Mouse (Mus musculus) kidney, adult 2 months (tissue): ENCODE measurements at regions not wholly inside any gene's neighbourhood (a gene's known extent, or its start where the extent isn't known, plus 50 kb on each side); places are given as distances from the start of the nearest gene placed in this dataset.

Experiments used
- CTCF ChIP-seq: fragments of 200-500 bp; conservative IDR thresholded peaks from 2 replicates; pipeline ENCODE4 v1.5.1; 2011; ENCODE audit warnings: low read depth, mild to moderate bottlenecking, control low read depth, low read length, moderate library complexity, mixed read lengths; ENCODE audit not compliant: insufficient read depth, insufficient read length
- POLR2A ChIP-seq: fragments of 200-500 bp; IDR thresholded peaks from one replicate; pipeline ENCODE4 v1.6.1; 2011; ENCODE audit warnings: low read depth, low read length, control low read depth

GRCm38 (mm10) chr2:106428909-106429308 is 264.2 kb upstream of the Mpped2 start:
- no peak for TF ChIP-seq CTCF
- TF ChIP-seq POLR2A: no peak
